Mouse (Mus musculus): ENCODE data around the gene Fam98c.
"Not testable (repeated sequence)": the region's sequence is repeated elsewhere in the genome, so short reads cannot be mapped to it uniquely, and the experiment has no call there.

Gene Fam98c

DNA sequence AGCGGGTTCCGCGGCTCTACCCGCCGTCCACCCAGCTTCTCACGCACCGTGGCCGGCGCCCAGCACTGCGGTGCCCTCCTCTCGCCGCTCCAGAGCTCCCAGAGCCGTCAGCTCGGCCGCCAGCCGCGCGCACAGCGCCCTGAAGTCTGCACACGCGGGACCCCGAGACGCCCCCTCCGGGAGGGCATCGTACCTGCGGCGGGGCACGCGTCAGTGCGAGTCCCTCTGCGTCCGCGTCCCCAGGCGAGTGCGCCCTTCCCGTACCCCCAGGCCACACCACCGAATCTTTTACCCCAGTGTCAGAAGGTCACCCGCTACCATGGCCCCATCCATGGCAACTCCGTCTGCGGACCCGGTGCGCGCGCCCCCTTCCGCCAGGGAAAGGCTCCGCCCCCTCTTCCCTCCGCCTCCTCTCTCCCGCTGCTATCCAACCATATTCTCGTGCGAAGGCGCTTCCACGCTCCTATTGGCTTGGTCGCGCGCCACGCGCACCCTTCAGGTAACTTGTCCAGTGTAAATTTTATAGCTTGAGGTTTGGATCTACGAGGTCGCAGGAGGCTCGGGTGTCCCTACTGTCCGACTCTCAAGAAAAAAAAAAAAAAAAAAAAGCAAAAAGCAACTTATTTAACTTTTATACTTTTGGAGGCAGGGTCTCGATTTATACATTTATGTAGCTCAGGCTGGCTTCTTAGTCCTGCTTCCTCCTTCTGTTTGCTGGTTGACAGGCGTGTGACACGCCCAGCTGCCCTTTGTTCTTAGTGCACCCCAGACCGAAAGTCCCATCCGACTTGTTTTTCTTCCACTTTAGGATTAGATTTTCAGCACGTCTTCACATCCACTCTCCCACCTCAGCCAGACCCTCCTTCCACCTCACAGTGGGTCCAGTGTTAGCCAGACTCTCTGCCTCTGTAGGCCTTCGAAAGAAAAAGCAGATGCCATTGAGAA is at the start of gene Fam98c:
Fam98c (minus strand) TSS at position 397 of the 945 bp plus-strand sequence.
- DNase-seq (ENCODE audit: low spot score) = peak; percentile 78

GRCm38 (mm10) chr7:29202577-29202976 is 46.5 kb upstream of the Fam98c start:
- DNase-seq (ENCODE audit: low spot score) = no peak

DNA sequence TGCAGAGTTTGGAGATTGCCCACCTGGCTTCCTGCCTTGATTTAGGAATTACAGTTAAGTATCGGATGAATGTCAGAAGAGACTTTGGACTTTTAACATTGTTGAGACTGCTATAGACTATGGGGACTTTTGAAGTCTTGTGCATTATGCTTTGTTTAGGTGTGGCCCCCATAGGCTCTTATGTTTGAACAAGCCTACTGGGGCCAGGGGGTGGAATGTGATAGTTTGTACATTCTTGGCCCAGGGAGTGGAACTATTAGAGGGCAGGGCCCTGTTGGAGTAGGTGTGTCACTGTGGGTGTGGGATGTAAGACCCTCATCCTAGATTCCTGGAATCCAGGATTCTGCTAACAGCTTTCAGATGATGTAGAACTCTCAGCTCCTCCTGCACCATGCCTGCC is 38.2 kb upstream of the Fam98c start:
- not testable (repeated sequence) for DNase-seq (ENCODE audit: low spot score)

DNA sequence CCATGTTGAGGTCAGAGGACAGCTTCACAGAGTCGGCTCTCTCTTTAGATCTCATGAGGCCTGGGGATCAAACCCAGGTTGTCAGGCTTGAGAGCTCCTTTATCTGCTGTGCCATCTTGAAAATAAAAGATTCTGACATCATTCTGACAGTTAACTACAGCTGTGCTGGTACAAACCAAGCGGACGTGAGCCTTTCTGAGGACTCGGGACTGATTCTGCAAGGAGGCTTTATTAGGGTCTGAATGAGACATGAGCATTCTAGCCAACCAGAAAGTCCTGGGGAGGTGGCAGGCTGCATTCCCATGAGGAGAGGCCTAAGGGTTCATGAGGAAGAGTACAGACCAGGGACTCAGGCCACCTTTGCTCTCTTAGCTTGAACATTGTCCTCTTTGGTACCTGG is 25.3 kb upstream of the Fam98c start:
- DNase-seq (ENCODE audit: low spot score) = not testable (repeated sequence)

DNA sequence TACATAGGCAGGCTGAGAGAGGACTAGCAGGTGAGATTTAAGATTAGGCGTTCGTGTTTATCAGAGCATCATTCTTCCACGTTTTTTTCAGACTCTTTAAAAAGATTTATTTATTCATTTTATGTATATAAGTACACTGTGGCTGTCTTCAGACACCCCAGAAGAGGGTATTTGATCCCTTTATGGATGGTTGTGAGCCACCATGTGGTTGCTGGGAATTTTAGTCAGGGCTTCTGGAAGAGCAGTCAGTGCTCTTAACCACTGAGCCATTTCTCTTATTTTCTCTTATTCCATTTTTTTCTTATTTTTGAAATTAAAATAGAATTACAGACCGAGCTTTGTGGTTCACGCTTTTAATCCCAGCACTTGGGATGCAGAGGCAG is 24.8 kb upstream of the Fam98c start:
- no peak for DNase-seq (ENCODE audit: low spot score)

- peak; percentile 93 for DNase-seq (ENCODE audit: low spot score)
These were observed 24.2 kb upstream of the Fam98c start, which contains the start of gene Psmd8 for GRCm38 (mm10) chr7:29180077-29180853. Psmd8 (minus strand) TSS chr7:29180701.

DNA sequence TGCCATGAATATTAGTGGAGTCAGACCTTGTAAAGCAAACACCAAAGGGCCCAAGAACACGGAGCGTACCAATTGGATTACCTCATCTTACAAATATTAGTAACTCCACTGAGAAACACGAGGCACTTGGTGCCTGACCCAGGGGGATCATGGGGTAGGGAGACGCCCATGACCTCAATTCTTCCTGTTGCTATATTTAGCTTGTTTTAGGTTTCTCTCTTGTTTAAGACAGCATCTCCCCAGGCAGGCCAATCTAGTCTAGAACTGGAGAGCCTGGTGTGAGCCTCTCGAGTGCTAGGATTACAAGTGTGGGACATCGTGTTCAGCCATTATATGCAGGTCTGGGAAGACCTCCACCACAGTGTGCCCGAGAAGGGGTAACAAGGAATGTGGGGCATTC is 23.3 kb upstream of the Fam98c start:
- no peak for DNase-seq (ENCODE audit: low spot score)

GRCm38 (mm10) chr7:29178106-29178505 is 22.1 kb upstream of the Fam98c start:
- DNase-seq (ENCODE audit: low spot score) = no peak

GRCm38 (mm10) chr7:29172390-29173016 is 16.5 kb upstream of the Fam98c start:
- DNase-seq (ENCODE audit: low spot score) = no peak

GRCm38 (mm10) chr7:29171562-29172097 is 15.6 kb upstream of the Fam98c start:
- DNase-seq (ENCODE audit: low spot score) = no peak

DNA sequence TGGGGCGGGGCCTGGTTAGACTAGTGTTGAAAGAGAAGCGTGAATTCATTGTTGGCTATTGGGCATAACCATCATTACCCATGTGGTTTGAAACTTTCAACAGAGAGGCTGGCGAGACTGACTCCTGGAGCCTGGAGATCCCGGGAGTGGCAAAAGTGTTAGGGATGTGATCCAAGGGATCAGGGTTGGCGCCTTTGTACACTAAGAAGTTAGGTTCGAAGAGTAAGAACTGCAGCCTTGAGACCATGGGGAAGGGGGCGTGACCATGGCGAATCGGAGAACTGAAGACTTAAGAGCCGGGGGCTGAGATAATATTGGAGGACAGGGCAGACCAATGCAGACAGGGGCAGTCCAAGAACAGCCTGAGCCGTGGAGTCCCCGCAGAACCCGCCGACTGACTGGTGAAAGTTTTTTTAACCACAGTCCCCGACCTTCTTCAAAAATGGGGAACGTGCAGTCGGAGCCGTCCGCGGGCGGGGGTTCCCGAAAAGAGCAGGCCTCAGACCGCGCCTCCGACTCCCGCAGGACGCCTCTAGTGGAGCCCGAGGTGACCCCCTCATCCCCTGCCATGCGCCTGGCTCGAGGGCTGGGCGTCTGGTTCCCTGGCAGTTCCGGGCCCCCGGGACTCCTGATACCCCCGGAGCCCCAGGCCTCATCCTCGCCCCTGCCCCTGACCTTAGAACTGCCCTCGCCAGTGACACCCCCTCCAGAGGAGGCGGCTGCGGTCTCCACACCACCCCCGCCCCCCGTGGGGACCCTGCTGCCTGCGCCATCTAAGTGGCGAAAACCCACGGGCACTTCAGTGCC is 14.9 kb upstream of the Fam98c start:
- no peak for DNase-seq (ENCODE audit: low spot score)

DNA sequence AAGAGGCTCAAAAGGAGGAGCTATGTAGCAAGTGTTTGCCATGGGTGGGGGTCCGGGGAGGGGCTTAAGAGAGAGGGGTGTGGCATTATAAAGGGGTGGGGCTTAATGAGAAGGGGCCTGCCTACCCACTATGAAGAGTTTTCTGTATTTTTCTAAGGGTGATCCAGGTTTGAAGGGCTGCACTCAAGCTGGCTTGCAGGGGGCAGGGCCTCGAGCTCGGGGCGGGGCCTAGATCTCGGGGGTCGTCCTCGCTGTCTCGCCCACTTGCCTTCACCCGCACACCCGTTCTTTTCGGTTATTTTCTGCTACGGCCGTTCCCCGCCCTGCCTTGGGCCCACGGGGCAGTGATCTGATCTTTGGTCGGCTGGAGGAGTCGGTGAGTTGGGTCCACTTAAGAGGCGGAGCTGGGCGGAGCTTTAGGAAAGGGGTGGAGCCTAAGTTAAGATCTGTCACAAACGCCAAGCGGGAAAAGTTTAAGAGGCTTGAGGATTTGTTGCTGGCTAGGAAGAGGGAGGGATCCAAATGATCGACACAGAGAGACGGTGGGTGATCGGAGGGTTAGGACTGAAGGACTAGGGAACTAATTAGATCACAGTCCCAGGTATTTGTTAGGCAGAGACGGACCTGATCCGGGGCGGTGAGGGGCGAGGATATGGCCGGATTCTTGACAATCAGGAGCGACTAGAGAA is 14.2 kb upstream of the Fam98c start, which contains the start of the genes Ggn and Spred3:
Ggn (plus strand) TSS at position 145 of the 689 bp plus-strand sequence.
Spred3 (minus strand) TSS at position 346 of the 689 bp plus-strand sequence.
- peak; percentile 76 for DNase-seq (ENCODE audit: low spot score)

- peak; percentile 60 for DNase-seq (ENCODE audit: low spot score)
These were observed 13.4 kb upstream of the Fam98c start for GRCm38 (mm10) chr7:29169231-29170065.

- DNase-seq (ENCODE audit: low spot score) = no peak
These were observed 12.8 kb upstream of the Fam98c start for GRCm38 (mm10) chr7:29168791-29169230.

DNA sequence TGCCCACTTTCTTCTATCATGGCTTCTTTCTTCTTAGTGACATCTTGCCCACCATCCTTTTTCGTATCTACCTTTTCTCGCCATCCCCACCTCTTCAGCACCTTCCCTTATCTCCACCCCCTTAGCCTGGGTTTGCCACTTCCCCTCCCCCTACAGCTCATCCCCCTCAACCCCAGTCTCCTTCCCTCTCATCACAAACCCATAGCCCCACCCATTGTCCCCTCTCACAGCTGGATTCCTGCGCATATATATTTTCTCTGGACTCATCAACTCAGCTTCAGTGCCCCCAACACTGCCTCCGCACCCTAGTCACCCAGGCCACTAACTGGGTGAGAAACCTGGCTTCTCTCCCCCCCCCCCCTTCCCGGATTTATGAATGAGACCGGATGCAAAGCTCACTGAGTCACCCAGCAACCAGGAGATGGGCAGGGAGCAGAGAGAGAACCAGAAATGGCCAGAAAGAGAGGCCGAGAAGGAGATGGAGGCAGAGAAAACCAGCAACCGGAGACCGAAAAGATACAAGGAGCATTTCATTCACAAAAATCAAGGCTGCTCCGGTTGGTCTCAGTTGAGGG is 12.2 kb upstream of the Fam98c start:
- no peak for DNase-seq (ENCODE audit: low spot score)

GRCm38 (mm10) chr7:29167656-29168055 is 11.6 kb upstream of the Fam98c start:
- DNase-seq (ENCODE audit: low spot score) = no peak

- DNase-seq (ENCODE audit: low spot score) = peak; percentile 15
These were observed 6.9 kb upstream of the Fam98c start for GRCm38 (mm10) chr7:29162750-29163525.

- no peak for DNase-seq (ENCODE audit: low spot score)
These were observed 6.3 kb upstream of the Fam98c start for GRCm38 (mm10) chr7:29162294-29162693.
